Mouse (Mus musculus): ENCODE measurements around the gene Polr3e. TPM values are rescaled to one million over a fixed set of nuclear protein-coding genes. Genes with fewer than 3 reads are reported as not detected.
"Not testable (repeated sequence)": the region's sequence is repeated elsewhere in the genome, so short reads cannot be mapped to it uniquely, and the experiment has no call there.

Gene Polr3e
- polyA plus RNA-seq, 1 experiment from 2014 or later: 16.6 TPM

- no peaks in the 10 kb centered on the region for H3K4me1 ChIP-seq (replicated peaks; ENCODE audit: control insufficient read depth, insufficient read depth, low read length)
- peaks cover 93% of the 10 kb centered on the region for H3K36me3 ChIP-seq (replicated peaks; ENCODE audit: control insufficient read depth, insufficient read depth)
- ATAC-seq (ENCODE audit: low FRiP score): no peak
- no peak overlapping the region for H3K4me3 ChIP-seq (replicated peaks; ENCODE audit: low read length)
- H3K27ac ChIP-seq: no peak overlapping the region
- H3K4me2 ChIP-seq (replicated peaks): no peak overlapping the region
- DNase-seq (ENCODE audit: low spot score): no peak
- WGBS: 82% methylated on average over 5 of the region's 5 CpGs
- H3K27me3 ChIP-seq (ENCODE audit: control insufficient read depth, insufficient read depth, low read length): no peaks in the 10 kb centered on the region
- no peaks in the 10 kb centered on the region for H3K9me3 ChIP-seq (ENCODE audit: control insufficient read depth, low read length)
- H3K9ac ChIP-seq: no peak overlapping the region
Observed at GRCm38 (mm10) chr7:120933680-120934195, 16.2 kb downstream of the Polr3e start.

- 36% methylated on average over 5 of the region's 5 CpGs for WGBS
- no peak overlapping the region for H3K4me3 ChIP-seq (replicated peaks; ENCODE audit: low read length)
- no peaks in the 10 kb centered on the region for H3K9me3 ChIP-seq (ENCODE audit: control insufficient read depth, low read length)
- H3K4me2 ChIP-seq (replicated peaks): no peak overlapping the region
- H3K4me1 ChIP-seq (replicated peaks; ENCODE audit: control insufficient read depth, insufficient read depth, low read length): no peaks in the 10 kb centered on the region
- no peaks in the 10 kb centered on the region for H3K27me3 ChIP-seq (ENCODE audit: control insufficient read depth, insufficient read depth, low read length)
- H3K27ac ChIP-seq: no peak overlapping the region
- no peak for ATAC-seq (ENCODE audit: low FRiP score)
- no peak overlapping the region for H3K9ac ChIP-seq
- peaks cover 93% of the 10 kb centered on the region for H3K36me3 ChIP-seq (replicated peaks; ENCODE audit: control insufficient read depth, insufficient read depth)
- DNase-seq (ENCODE audit: low spot score): peak; percentile 66
Observed at GRCm38 (mm10) chr7:120934716-120935115, 17.2 kb downstream of the Polr3e start.

- Histone ChIP-seq H3K4me3 (replicated peaks; ENCODE audit: low read length) (no peak overlapping the region), H3K27me3 (ENCODE audit: control insufficient read depth, insufficient read depth, low read length) (no peaks in the 10 kb centered on the region), H3K4me1 (replicated peaks; ENCODE audit: control insufficient read depth, insufficient read depth, low read length) (no peaks in the 10 kb centered on the region), H3K9ac (no peak overlapping the region), H3K36me3 (replicated peaks; ENCODE audit: control insufficient read depth, insufficient read depth) (peaks cover 96% of the 10 kb centered on the region), H3K4me2 (replicated peaks) (no peak overlapping the region), H3K9me3 (ENCODE audit: control insufficient read depth, low read length) (no peaks in the 10 kb centered on the region), H3K27ac (no peak overlapping the region)
- WGBS: 89% methylated on average over 4 of the region's 4 CpGs
- DNase-seq (ENCODE audit: low spot score) (no peak), ATAC-seq (ENCODE audit: low FRiP score) (no peak)
Observed at GRCm38 (mm10) chr7:120936522-120936921, 19.0 kb downstream of the Polr3e start.

GRCm38 (mm10) chr7:120938206-120938605 is 20.7 kb downstream of the Polr3e start:
- Histone ChIP-seq H3K4me2 (replicated peaks) (no peak overlapping the region), H3K27me3 (ENCODE audit: control insufficient read depth, insufficient read depth, low read length) (no peaks in the 10 kb centered on the region), H3K9me3 (ENCODE audit: control insufficient read depth, low read length) (no peaks in the 10 kb centered on the region), H3K27ac (no peak overlapping the region), H3K4me3 (replicated peaks; ENCODE audit: low read length) (no peak overlapping the region), H3K4me1 (replicated peaks; ENCODE audit: control insufficient read depth, insufficient read depth, low read length) (no peaks in the 10 kb centered on the region), H3K36me3 (replicated peaks; ENCODE audit: control insufficient read depth, insufficient read depth) (peaks cover 98% of the 10 kb centered on the region), H3K9ac (no peak overlapping the region)
- DNase-seq (ENCODE audit: low spot score): no peak
- 81% methylated on average over 9 of the region's 9 CpGs for WGBS
- no peak for ATAC-seq (ENCODE audit: low FRiP score)

- 92% methylated on average over 12 of the region's 12 CpGs for WGBS
- DNase-seq (ENCODE audit: low spot score): no peak
- Histone ChIP-seq H3K4me1 (replicated peaks; ENCODE audit: control insufficient read depth, insufficient read depth, low read length) (no peaks in the 10 kb centered on the region), H3K27ac (no peak overlapping the region), H3K9ac (no peak overlapping the region), H3K36me3 (replicated peaks; ENCODE audit: control insufficient read depth, insufficient read depth) (peaks cover 95% of the 10 kb centered on the region), H3K27me3 (ENCODE audit: control insufficient read depth, insufficient read depth, low read length) (no peaks in the 10 kb centered on the region), H3K4me2 (replicated peaks) (no peak overlapping the region), H3K9me3 (ENCODE audit: control insufficient read depth, low read length) (no peaks in the 10 kb centered on the region), H3K4me3 (replicated peaks; ENCODE audit: low read length) (no peak overlapping the region)
- ATAC-seq (ENCODE audit: low FRiP score): no peak
Observed at GRCm38 (mm10) chr7:120940343-120940742, 22.8 kb downstream of the Polr3e start.

GRCm38 (mm10) chr7:120941214-120941613 is 23.7 kb downstream of the Polr3e start:
- no peak overlapping the region for H3K9ac ChIP-seq
- no peaks in the 10 kb centered on the region for H3K9me3 ChIP-seq (ENCODE audit: control insufficient read depth, low read length)
- no peak overlapping the region for H3K4me2 ChIP-seq (replicated peaks)
- DNase-seq (ENCODE audit: low spot score) (no peak), ATAC-seq (ENCODE audit: low FRiP score) (no peak)
- no peaks in the 10 kb centered on the region for H3K4me1 ChIP-seq (replicated peaks; ENCODE audit: control insufficient read depth, insufficient read depth, low read length)
- H3K27me3 ChIP-seq (ENCODE audit: control insufficient read depth, insufficient read depth, low read length): no peaks in the 10 kb centered on the region
- H3K4me3 ChIP-seq (replicated peaks; ENCODE audit: low read length): no peak overlapping the region
- no peak overlapping the region for H3K27ac ChIP-seq
- peaks cover 93% of the 10 kb centered on the region for H3K36me3 ChIP-seq (replicated peaks; ENCODE audit: control insufficient read depth, insufficient read depth)
- 97% methylated on average over 6 of the region's 6 CpGs for WGBS

- Histone ChIP-seq H3K4me1 (replicated peaks; ENCODE audit: control insufficient read depth, insufficient read depth, low read length) (no peaks in the 10 kb centered on the region), H3K9me3 (ENCODE audit: control insufficient read depth, low read length) (no peaks in the 10 kb centered on the region), H3K4me3 (replicated peaks; ENCODE audit: low read length) (no peak overlapping the region), H3K4me2 (replicated peaks) (no peak overlapping the region), H3K27me3 (ENCODE audit: control insufficient read depth, insufficient read depth, low read length) (no peaks in the 10 kb centered on the region), H3K36me3 (replicated peaks; ENCODE audit: control insufficient read depth, insufficient read depth) (peaks cover 87% of the 10 kb centered on the region), H3K27ac (no peak overlapping the region), H3K9ac (no peak overlapping the region)
- 85% methylated on average over 1 of the region's 1 CpGs for WGBS
- ATAC-seq (ENCODE audit: low FRiP score): no peak
- DNase-seq (ENCODE audit: low spot score): no peak
Observed at GRCm38 (mm10) chr7:120942506-120942905, 25.0 kb downstream of the Polr3e start.

GRCm38 (mm10) chr7:120943936-120944509 is 26.5 kb downstream of the Polr3e start:
- no peaks in the 10 kb centered on the region for H3K27me3 ChIP-seq (ENCODE audit: control insufficient read depth, insufficient read depth, low read length)
- DNase-seq (ENCODE audit: low spot score): no peak
- no peak overlapping the region for H3K4me2 ChIP-seq (replicated peaks)
- H3K27ac ChIP-seq: no peak overlapping the region
- peaks cover 85% of the 10 kb centered on the region for H3K36me3 ChIP-seq (replicated peaks; ENCODE audit: control insufficient read depth, insufficient read depth)
- WGBS: 70% methylated on average over 5 of the region's 8 CpGs
- H3K9ac ChIP-seq: no peak overlapping the region
- H3K9me3 ChIP-seq (ENCODE audit: control insufficient read depth, low read length): no peaks in the 10 kb centered on the region
- H3K4me3 ChIP-seq (replicated peaks; ENCODE audit: low read length): no peak overlapping the region
- no peak for ATAC-seq (ENCODE audit: low FRiP score)
- no peaks in the 10 kb centered on the region for H3K4me1 ChIP-seq (replicated peaks; ENCODE audit: control insufficient read depth, insufficient read depth, low read length)

- ATAC-seq (ENCODE audit: low FRiP score); H3K4me1 ChIP-seq (replicated peaks; ENCODE audit: control insufficient read depth, insufficient read depth, low read length); H3K9ac ChIP-seq; H3K4me2 ChIP-seq (replicated peaks); H3K27me3 ChIP-seq (ENCODE audit: control insufficient read depth, insufficient read depth, low read length); H3K27ac ChIP-seq; H3K4me3 ChIP-seq (replicated peaks; ENCODE audit: low read length); H3K9me3 ChIP-seq (ENCODE audit: control insufficient read depth, low read length); DNase-seq (ENCODE audit: low spot score): not testable (repeated sequence)
- H3K36me3 ChIP-seq (replicated peaks; ENCODE audit: control insufficient read depth, insufficient read depth): peaks cover 47% of the 10 kb centered on the region
- WGBS: 82% methylated on average over 7 of the region's 7 CpGs
Observed at GRCm38 (mm10) chr7:120953591-120953990, 36.0 kb downstream of the Polr3e start.

- no peak overlapping the region for H3K4me3 ChIP-seq (replicated peaks; ENCODE audit: low read length)
- WGBS: 83% methylated on average over 2 of the region's 2 CpGs
- H3K9me3 ChIP-seq (ENCODE audit: control insufficient read depth, low read length): no peaks in the 10 kb centered on the region
- H3K9ac ChIP-seq: no peak overlapping the region
- H3K4me1 ChIP-seq (replicated peaks; ENCODE audit: control insufficient read depth, insufficient read depth, low read length): no peaks in the 10 kb centered on the region
- H3K4me2 ChIP-seq (replicated peaks): no peak overlapping the region
- ATAC-seq (ENCODE audit: low FRiP score): no peak
- H3K27ac ChIP-seq: no peak overlapping the region
- DNase-seq (ENCODE audit: low spot score): no peak
- no peaks in the 10 kb centered on the region for H3K27me3 ChIP-seq (ENCODE audit: control insufficient read depth, insufficient read depth, low read length)
- peaks cover 54% of the 10 kb centered on the region for H3K36me3 ChIP-seq (replicated peaks; ENCODE audit: control insufficient read depth, insufficient read depth)
Observed at GRCm38 (mm10) chr7:120960116-120960515, 42.6 kb downstream of the Polr3e start.

Measured in hindbrain, embryonic 14.5 days (tissue).